Mouse (Mus musculus) left cerebral cortex, postnatal 14 days (tissue): ENCODE measurements around the gene Ulk4. TPM values are rescaled to one million over a fixed set of nuclear protein-coding genes. Genes with fewer than 3 reads are reported as not detected.
A peak's percentile ranks its signal among the peaks of the same experiment; 100 is the strongest.

Source experiments
- DNase-seq, 2 experiments: peaks; one replicate each; pipeline ENCODE4 v3.0.0; 2021 to 2022; ENCODE audit warnings: low spot score in 2 of 2, mixed read lengths in 1 of 2
- intact Hi-C: fragments of 180-260 bp; cut with DNase I; formaldehyde crosslinking; loops from one replicate; pipeline ENCODE4 v1.15.1; 2025
- total RNA-seq, 2 experiments: library from RNA; stranded (reverse); gene quantifications; 2 replicates each; pipeline ENCODE4 v1.2.3; 2021

Gene Ulk4
- total RNA-seq, 2 experiments from 2014 or later = 8.8 to 8.9 TPM

GRCm38 (mm10) chr9:121302543-121302942, 25.5 kb upstream of the Ulk4 start:
- intact Hi-C loops = no loop called here
- peak in 1 of 2 experiments; percentile 43 for DNase-seq

- no peak for DNase-seq
- intact Hi-C loops = no loop called here
These were observed 24.3 kb upstream of the Ulk4 start for GRCm38 (mm10) chr9:121301041-121301920.

- no peak for DNase-seq
- intact Hi-C loops = loop anchor here (2.0 kb wide), 1 partner anchor 69 kb away; no protein-coding TSS in a partner anchor
These were observed 23.1 kb upstream of the Ulk4 start for GRCm38 (mm10) chr9:121299976-121300570.

- intact Hi-C loops = loop anchor here (2.0 kb wide), 1 partner anchor 70 kb away; no protein-coding TSS in a partner anchor
- no peak for DNase-seq
These were observed 22.3 kb upstream of the Ulk4 start for GRCm38 (mm10) chr9:121299223-121299755.

GRCm38 (mm10) chr9:121298411-121299091, 21.6 kb upstream of the Ulk4 start:
- intact Hi-C loops = loop anchor here (2.0 kb wide), 1 partner anchor 70 kb away; no protein-coding TSS in a partner anchor
- DNase-seq = no peak

GRCm38 (mm10) chr9:121298065-121298398, 21.0 kb upstream of the Ulk4 start:
- no peak for DNase-seq
- intact Hi-C loops = loop anchor here (2.0 kb wide), 1 partner anchor 71 kb away; no protein-coding TSS in a partner anchor

GRCm38 (mm10) chr9:121297171-121298064, 20.4 kb upstream of the Ulk4 start, which contains the start of gene Trak1:
Gene Trak1, plus strand, starts transcription at chr9:121297502.
- intact Hi-C loops = loop anchor here (2.0 kb wide), 1 partner anchor 71 kb away; no protein-coding TSS in a partner anchor
- peak; percentile 33 to 53 for DNase-seq

GRCm38 (mm10) chr9:121295221-121295620, 18.2 kb upstream of the Ulk4 start:
- intact Hi-C loops = no loop called here
- DNase-seq = no peak

GRCm38 (mm10) chr9:121293187-121293586, 16.2 kb upstream of the Ulk4 start:
- intact Hi-C loops = no loop called here
- DNase-seq = no peak

- no peak for DNase-seq
- intact Hi-C loops = no loop called here
These were observed 14.3 kb upstream of the Ulk4 start for GRCm38 (mm10) chr9:121291275-121291674.

GRCm38 (mm10) chr9:121286325-121286901, 9.4 kb upstream of the Ulk4 start:
- intact Hi-C loops = no loop called here
- DNase-seq = no peak

- peak in 1 of 2 experiments; percentile 51 for DNase-seq
- intact Hi-C loops = no loop called here
These were observed 8.6 kb upstream of the Ulk4 start for GRCm38 (mm10) chr9:121285341-121286324.

GRCm38 (mm10) chr9:121284422-121284821, 7.4 kb upstream of the Ulk4 start:
- no peak for DNase-seq
- intact Hi-C loops = no loop called here

- intact Hi-C loops = no loop called here
- DNase-seq = no peak
These were observed 6.7 kb upstream of the Ulk4 start for GRCm38 (mm10) chr9:121283620-121284185.

- no peak for DNase-seq
- intact Hi-C loops = loop anchor here (1.0 kb wide), 1 partner anchor 92 kb away; no protein-coding TSS in a partner anchor
These were observed 4.9 kb upstream of the Ulk4 start for GRCm38 (mm10) chr9:121281891-121282290.

- DNase-seq = no peak
- intact Hi-C loops = loop anchor here (10.0 kb wide), 1 partner anchor 326 kb away; no protein-coding TSS in a partner anchor
These were observed 2.2 kb upstream of the Ulk4 start for GRCm38 (mm10) chr9:121279216-121279615.

GRCm38 (mm10) chr9:121276745-121277117, 266 bp downstream of the Ulk4 start:
- intact Hi-C loops = loop anchor here (10.0 kb wide), 1 partner anchor 328 kb away; no protein-coding TSS in a partner anchor

More at GRCm38 (mm10) chr9:121276745-121277117, 266 bp downstream of the Ulk4 start:
- DNase-seq = no peak
